Mouse (Mus musculus) embryonic facial prominence, embryonic 13.5 days (tissue): ENCODE measurements around the gene Klhdc1. TPM values are rescaled to one million over a fixed set of nuclear protein-coding genes. Genes with fewer than 3 reads are reported as not detected.

Source experiments
- ATAC-seq: fragments of 200-750 bp; cut with Nextera tagmentation; 2 replicates; pipeline ENCODE4 v1.8.0; 2017; ENCODE audit warnings: low read depth; ENCODE audit not compliant: insufficient number of reproducible peaks, insufficient read depth, low FRiP score, low TSS enrichment
- H3K27ac ChIP-seq: fragments of 300-500 bp; sonication (generic); 2 replicates; pipeline ENCODE4 v1.5.1; 2015; ENCODE audit warnings: moderate library complexity, mild to moderate bottlenecking, inconsistent platforms
- H3K27me3 ChIP-seq: fragments of 300-500 bp; sonication (generic); 2 replicates; pipeline ENCODE4 v1.6.1; 2015; ENCODE audit warnings: mild to moderate bottlenecking, inconsistent platforms
- H3K36me3 ChIP-seq: fragments of 300-500 bp; sonication (generic); 2 replicates; pipeline ENCODE4 v1.6.1; 2015; ENCODE audit warnings: mild to moderate bottlenecking, inconsistent platforms
- H3K4me1 ChIP-seq: fragments of 300-500 bp; sonication (generic); 2 replicates; pipeline ENCODE4 v1.6.1; 2015; ENCODE audit warnings: inconsistent platforms
- H3K4me2 ChIP-seq: fragments of 300-500 bp; sonication (generic); 2 replicates; pipeline ENCODE4 v1.6.1; 2015; ENCODE audit warnings: moderate library complexity, mild to moderate bottlenecking, inconsistent platforms
- H3K4me3 ChIP-seq: fragments of 300-500 bp; sonication (generic); 2 replicates; pipeline ENCODE4 v1.5.1; 2015; ENCODE audit warnings: mild to moderate bottlenecking, inconsistent platforms
- H3K9ac ChIP-seq: fragments of 300-500 bp; sonication (generic); 2 replicates; pipeline ENCODE4 v1.6.1; 2015; ENCODE audit warnings: mild to moderate bottlenecking, inconsistent platforms
- H3K9me3 ChIP-seq: fragments of 300-500 bp; sonication (generic); 2 replicates; pipeline ENCODE4 v1.6.1; 2016; ENCODE audit warnings: inconsistent platforms
- WGBS: fragments of 180-500 bp; shearing (Covaris S2); methylation state at CpG from one replicate; pipeline ENCODE4 v1.1.7; 2015; ENCODE audit warnings: mixed read lengths; 5-methylcytosine and 5-hydroxymethylcytosine counted together
- polyA plus RNA-seq: library from polyadenylated mRNA; unstranded; fragments of >200 nt; fragmentation: Nextera tagmentation; extraction: Ambion mirVana; gene quantifications from 2 replicates; pipeline ENCODE4 v1.2.1, GENCODE M21; 2015

The Klhdc1 gene
- polyA plus RNA-seq, 1 experiment from 2014 or later: 10.5 TPM

GRCm38 (mm10) chr12:69210056-69210979, 30.7 kb upstream of the Klhdc1 start:
- peak; percentile 68 for ATAC-seq
- Histone ChIP-seq H3K36me3 (peaks cover 71% of the 10 kb centered on the region), H3K9ac (no peak overlapping the region), H3K27me3 (no peaks in the 10 kb centered on the region), H3K9me3 (no peaks in the 10 kb centered on the region), H3K4me2 (no peak overlapping the region), H3K27ac (peak overlapping the region; percentile 55), H3K4me1 (no peaks in the 10 kb centered on the region), H3K4me3 (no peak overlapping the region)
- WGBS: 83% methylated on average over 18 of the region's 18 CpGs

- Histone ChIP-seq H3K4me3 (no peak overlapping the region), H3K36me3 (peaks cover 76% of the 10 kb centered on the region), H3K27ac (no peak overlapping the region), H3K9me3 (no peaks in the 10 kb centered on the region), H3K9ac (no peak overlapping the region), H3K27me3 (no peaks in the 10 kb centered on the region), H3K4me1 (no peaks in the 10 kb centered on the region), H3K4me2 (no peak overlapping the region)
- ATAC-seq: no peak
- 80% methylated on average over 5 of the region's 5 CpGs for WGBS
Observed at GRCm38 (mm10) chr12:69211057-69211456, 29.9 kb upstream of the Klhdc1 start.

GRCm38 (mm10) chr12:69213186-69213777, 27.7 kb upstream of the Klhdc1 start:
- no peak overlapping the region for H3K9ac ChIP-seq
- no peak overlapping the region for H3K4me2 ChIP-seq
- peaks cover 77% of the 10 kb centered on the region for H3K36me3 ChIP-seq
- H3K9me3 ChIP-seq: no peaks in the 10 kb centered on the region
- WGBS: 93% methylated on average over 13 of the region's 13 CpGs
- no peak overlapping the region for H3K27ac ChIP-seq
- no peak overlapping the region for H3K4me3 ChIP-seq
- ATAC-seq: no peak
- no peaks in the 10 kb centered on the region for H3K27me3 ChIP-seq
- no peaks in the 10 kb centered on the region for H3K4me1 ChIP-seq

GRCm38 (mm10) chr12:69214393-69214792, 26.6 kb upstream of the Klhdc1 start:
- Histone ChIP-seq H3K9ac (no peak overlapping the region), H3K27me3 (no peaks in the 10 kb centered on the region), H3K36me3 (peaks cover 79% of the 10 kb centered on the region), H3K4me3 (no peak overlapping the region), H3K9me3 (no peaks in the 10 kb centered on the region), H3K4me2 (no peak overlapping the region), H3K4me1 (no peaks in the 10 kb centered on the region), H3K27ac (no peak overlapping the region; the same call in 1 of the 2 replicates)
- no peak for ATAC-seq
- 94% methylated on average over 7 of the region's 7 CpGs for WGBS

- no peaks in the 10 kb centered on the region for H3K4me1 ChIP-seq
- WGBS: 87% methylated on average over 3 of the region's 3 CpGs
- H3K4me2 ChIP-seq: no peak overlapping the region
- no peak overlapping the region for H3K4me3 ChIP-seq
- H3K27ac ChIP-seq: no peak overlapping the region
- ATAC-seq: no peak
- no peak overlapping the region for H3K9ac ChIP-seq
- no peaks in the 10 kb centered on the region for H3K9me3 ChIP-seq
- H3K27me3 ChIP-seq: no peaks in the 10 kb centered on the region
- peaks cover 78% of the 10 kb centered on the region for H3K36me3 ChIP-seq
Observed at GRCm38 (mm10) chr12:69215000-69215785, 25.8 kb upstream of the Klhdc1 start.

GRCm38 (mm10) chr12:69216587-69216986, 24.4 kb upstream of the Klhdc1 start:
- H3K4me2 ChIP-seq: no peak overlapping the region
- H3K36me3 ChIP-seq: peaks cover 85% of the 10 kb centered on the region
- no peak overlapping the region for H3K27ac ChIP-seq
- WGBS: 95% methylated on average over 7 of the region's 7 CpGs
- ATAC-seq: no peak
- no peaks in the 10 kb centered on the region for H3K9me3 ChIP-seq
- no peaks in the 10 kb centered on the region for H3K4me1 ChIP-seq
- H3K27me3 ChIP-seq: no peaks in the 10 kb centered on the region
- no peak overlapping the region for H3K4me3 ChIP-seq
- H3K9ac ChIP-seq: no peak overlapping the region

- no peak overlapping the region for H3K4me2 ChIP-seq
- H3K27ac ChIP-seq: no peak overlapping the region
- H3K36me3 ChIP-seq: peaks cover 76% of the 10 kb centered on the region
- no peak for ATAC-seq
- no peaks in the 10 kb centered on the region for H3K27me3 ChIP-seq
- no peaks in the 10 kb centered on the region for H3K4me1 ChIP-seq
- peak overlapping the region; percentile 32; the same call in 1 of the 2 replicates for H3K9ac ChIP-seq
- H3K9me3 ChIP-seq: no peaks in the 10 kb centered on the region
- 91% methylated on average over 19 of the region's 19 CpGs for WGBS
- H3K4me3 ChIP-seq: no peak overlapping the region
Observed at GRCm38 (mm10) chr12:69220613-69221277, 20.2 kb upstream of the Klhdc1 start.

GRCm38 (mm10) chr12:69227776-69228466, 13.1 kb upstream of the Klhdc1 start, which contains the start of gene Pole2:
Pole2 (minus strand) TSS chr12:69228195.
- Histone ChIP-seq H3K4me3 (peak within 1 kb of the TSS; percentile 65), H3K27ac (peak within 1 kb of the TSS; percentile 89), H3K4me1 (peaks cover 6% of the 10 kb centered on the region), H3K27me3 (no peaks in the 10 kb centered on the region), H3K36me3 (peaks cover 25% of the 10 kb centered on the region), H3K9ac (peak within 1 kb of the TSS; percentile 74), H3K4me2 (peak within 1 kb of the TSS; percentile 59), H3K9me3 (no peaks in the 10 kb centered on the region)
- WGBS: under 1% methylated on average over 37 of the region's 37 CpGs
- ATAC-seq: peak; percentile 92

GRCm38 (mm10) chr12:69229251-69229650, 11.7 kb upstream of the Klhdc1 start:
- 67% methylated on average over 2 of the region's 2 CpGs for WGBS
- Histone ChIP-seq H3K4me3 (no peak overlapping the region), H3K9ac (no peak overlapping the region), H3K36me3 (peaks cover 16% of the 10 kb centered on the region), H3K4me1 (peaks cover 6% of the 10 kb centered on the region), H3K27ac (no peak overlapping the region), H3K27me3 (no peaks in the 10 kb centered on the region), H3K9me3 (no peaks in the 10 kb centered on the region), H3K4me2 (no peak overlapping the region)
- ATAC-seq: no peak

- WGBS: 89% methylated on average over 6 of the region's 6 CpGs
- no peaks in the 10 kb centered on the region for H3K9me3 ChIP-seq
- no peaks in the 10 kb centered on the region for H3K27me3 ChIP-seq
- no peak overlapping the region for H3K4me3 ChIP-seq
- no peaks in the 10 kb centered on the region for H3K36me3 ChIP-seq
- H3K27ac ChIP-seq: no peak overlapping the region
- ATAC-seq: no peak
- no peak overlapping the region for H3K4me2 ChIP-seq
- no peak overlapping the region for H3K9ac ChIP-seq
- H3K4me1 ChIP-seq: no peaks in the 10 kb centered on the region; the same call in 1 of the 2 replicates
Observed at GRCm38 (mm10) chr12:69235782-69236181, 5.2 kb upstream of the Klhdc1 start.
